Mouse (Mus musculus) natural killer cell, adult 2 months (primary cell): ENCODE data around the gene Gpr137.
A peak's percentile ranks its signal among the peaks of the same experiment; 100 is the strongest.

ENCODE experiments used
- DNase-seq, 2 experiments: peaks; one replicate each; pipeline ENCODE4 v3.0.0; 2022; ENCODE audit warnings: low spot score in 2 of 2

Gpr137 gene

GRCm38 (mm10) chr19:6941372-6942248 is 670 bp downstream of the Gpr137 start, which contains the start of gene Bad:
Gene Bad, plus strand, starts transcription at chr19:6941861.
- DNase-seq = peak; percentile 90 to 91

- DNase-seq = no peak
These were observed 1.6 kb downstream of the Gpr137 start for GRCm38 (mm10) chr19:6940396-6941351.

GRCm38 (mm10) chr19:6939106-6940002 is 2.9 kb downstream of the Gpr137 start:
- no peak for DNase-seq

GRCm38 (mm10) chr19:6937541-6938465 is 4.5 kb downstream of the Gpr137 start:
- DNase-seq = no peak

- DNase-seq = peak in 1 of 2 experiments; percentile 53
These were observed 6.0 kb downstream of the Gpr137 start for GRCm38 (mm10) chr19:6936299-6936698.

GRCm38 (mm10) chr19:6934195-6934977 is 7.9 kb downstream of the Gpr137 start, which contains the start of gene Kcnk4:
Gene Kcnk4, minus strand, starts transcription at chr19:6934515.
- no peak for DNase-seq

GRCm38 (mm10) chr19:6933436-6934194 is 8.7 kb downstream of the Gpr137 start:
- peak in 1 of 2 experiments; percentile 32 for DNase-seq

- DNase-seq = no peak
These were observed 9.2 kb downstream of the Gpr137 start for GRCm38 (mm10) chr19:6933102-6933435.

GRCm38 (mm10) chr19:6932018-6932417 is 10.3 kb downstream of the Gpr137 start:
- no peak for DNase-seq

- no peak for DNase-seq
These were observed 11.3 kb downstream of the Gpr137 start for GRCm38 (mm10) chr19:6931002-6931401.

GRCm38 (mm10) chr19:6928080-6928479 is 14.2 kb downstream of the Gpr137 start:
- DNase-seq = no peak

GRCm38 (mm10) chr19:6926559-6927255 is 15.6 kb downstream of the Gpr137 start:
- DNase-seq = peak in 1 of 2 experiments; percentile 34

- DNase-seq = no peak
These were observed 16.5 kb downstream of the Gpr137 start for GRCm38 (mm10) chr19:6925611-6926329.

- DNase-seq = no peak
These were observed 17.0 kb downstream of the Gpr137 start, which contains the start of gene Catsperz for GRCm38 (mm10) chr19:6925307-6925573. Gene Catsperz, minus strand, starts transcription at chr19:6925380.

GRCm38 (mm10) chr19:6924461-6925306 is 17.6 kb downstream of the Gpr137 start:
- DNase-seq = peak; percentile 65 to 80

GRCm38 (mm10) chr19:6922901-6923735 is 19.2 kb downstream of the Gpr137 start:
- no peak for DNase-seq
